Mouse (Mus musculus): ENCODE results near the gene Ttc21a.

DNA sequence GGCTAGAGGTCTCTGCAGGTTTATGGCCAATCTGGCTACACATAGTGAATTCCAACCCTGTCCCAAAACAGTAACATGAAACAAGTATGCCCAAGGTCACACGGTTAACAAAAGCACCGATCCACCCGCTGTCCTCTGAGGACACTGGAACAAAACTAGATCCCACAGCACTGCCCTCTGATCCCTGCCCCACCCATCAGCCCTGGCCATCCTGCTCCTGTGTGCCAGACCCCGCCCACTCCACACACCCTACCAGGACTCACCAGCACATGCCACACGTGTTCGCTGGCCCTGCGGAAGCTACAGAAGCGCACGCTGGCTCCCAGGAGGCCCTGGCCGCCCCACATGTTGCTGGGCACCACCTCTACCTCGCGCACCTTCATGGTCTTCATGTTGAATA is 5.0 kb upstream of the Ttc21a start:
- no peak for TF ChIP-seq CTCF (IDR thresholded peaks at IDR 0.05; ENCODE audit: borderline replicate concordance, insufficient read depth, low read length)
- TF ChIP-seq POLR2A (IDR thresholded peaks at IDR 0.05; ENCODE audit: low read depth, low read length) = no peak

All from embryonic fibroblast, embryonic 13.5 days (primary cell).